Mouse (Mus musculus): ENCODE measurements at regions not wholly inside any gene's neighbourhood (a gene's known extent, or its start where the extent isn't known, plus 50 kb on each side); places are given as distances from the start of the nearest gene placed in this dataset.

GRCm38 (mm10) chr5:114512756-114513155, 55.1 kb upstream of the Fam222a start:
- DNase-seq (ENCODE audit: low read depth, low spot score), result peak; percentile 72

DNA sequence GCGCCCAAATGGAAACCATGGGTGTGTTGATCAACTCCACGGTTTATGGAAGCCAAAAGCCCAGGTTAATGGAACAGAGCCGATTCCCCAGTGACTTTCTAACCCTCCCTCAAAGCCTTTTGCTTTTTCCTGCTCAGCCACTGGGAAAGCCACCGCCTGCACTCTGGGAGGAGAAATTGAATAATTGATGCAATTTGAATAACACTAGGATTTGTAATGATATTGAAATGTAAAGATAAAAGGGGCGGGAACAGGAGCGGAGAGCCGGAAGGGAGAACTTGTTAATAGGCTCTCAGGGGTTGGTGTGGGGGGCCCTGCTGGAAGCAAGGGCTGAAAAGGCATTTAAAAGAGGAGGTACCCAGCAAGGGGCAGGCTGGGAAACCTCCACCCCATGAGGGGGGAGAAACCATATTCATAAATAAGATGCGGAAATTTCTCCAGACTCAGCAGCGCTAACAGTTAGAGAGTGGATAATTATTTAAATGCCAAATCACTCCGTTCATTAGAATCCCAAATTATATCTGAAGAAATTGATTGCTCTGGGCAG, 53.8 kb upstream of the Fam222a start:
- no peak for DNase-seq (ENCODE audit: low read depth, low spot score)

GRCm38 (mm10) chr5:114517010-114517409, 50.8 kb upstream of the Fam222a start:
- DNase-seq (ENCODE audit: low read depth, low spot score), result no peak

GRCm38 (mm10) chr5:114518012-114518411, 49.8 kb upstream of the Fam222a start:
- no peak for DNase-seq (ENCODE audit: low read depth, low spot score)

Measured in CD4-positive, CD25-positive, alpha-beta regulatory T cell, adult 2 months (primary cell).